Mouse (Mus musculus): ENCODE data around the gene Enpp6. TPM values are rescaled to one million over a fixed set of nuclear protein-coding genes. Genes with fewer than 3 reads are reported as not detected.
A peak's percentile ranks its signal among the peaks of the same experiment; 100 is the strongest.

Gene Enpp6
- total RNA-seq (2021), result 1 to 10 TPM; 1.1 to 1.2 TPM
- long read RNA-seq, experiment 1, result 0 reads
- long read RNA-seq, experiment 2, result 0 reads

GRCm38 (mm10) chr8:46986386-46987140, at the start of gene Enpp6:
Gene Enpp6, plus strand, starts transcription at chr8:46986887.
- H3K27ac ChIP-seq, result no peak within 1 kb of the TSS
- H3K4me3 ChIP-seq, result no peak within 1 kb of the TSS
- intact Hi-C loops (cut with DNase I), result no loop called here
- DNase-seq, result no peak
- no peak for TF ChIP-seq CTCF (IDR thresholded peaks at IDR 0.05)

- intact Hi-C loops (cut with DNase I), result loop anchor here (5.0 kb wide), 1 partner anchor 201 kb away; the partner anchor contains the start of gene Irf2
- Histone ChIP-seq H3K4me3 (no peak overlapping the region), H3K27ac (no peak overlapping the region)
- no peak for TF ChIP-seq CTCF (IDR thresholded peaks at IDR 0.05)
- no peak for DNase-seq
Observed at GRCm38 (mm10) chr8:46938218-46938617, 48.5 kb upstream of the Enpp6 start.

- intact Hi-C loops (cut with DNase I), result no loop called here
- TF ChIP-seq CTCF (IDR thresholded peaks at IDR 0.05), result no peak
- H3K27ac ChIP-seq, result peak overlapping the region; percentile 82
- DNase-seq, result peak; percentile 58
- peak overlapping the region; percentile 58 for H3K4me3 ChIP-seq
Observed at GRCm38 (mm10) chr8:46941295-46941694, 45.4 kb upstream of the Enpp6 start.

GRCm38 (mm10) chr8:46941731-46942650, 44.7 kb upstream of the Enpp6 start:
- intact Hi-C loops (cut with DNase I), result no loop called here
- no peak for TF ChIP-seq CTCF (IDR thresholded peaks at IDR 0.05)

GRCm38 (mm10) chr8:46942651-46943024, 44.0 kb upstream of the Enpp6 start:
- intact Hi-C loops (cut with DNase I), result no loop called here
- Histone ChIP-seq H3K27ac (no peak overlapping the region), H3K4me3 (no peak overlapping the region)
- DNase-seq, result no peak
- no peak for TF ChIP-seq CTCF (IDR thresholded peaks at IDR 0.05)

More at GRCm38 (mm10) chr8:46941731-46942650, 44.7 kb upstream of the Enpp6 start:
- DNase-seq, result no peak
- Histone ChIP-seq H3K27ac (peak overlapping the region; percentile 82), H3K4me3 (peak overlapping the region; percentile 58)

GRCm38 (mm10) chr8:46943337-46943736, 43.4 kb upstream of the Enpp6 start:
- DNase-seq, result no peak
- H3K27ac ChIP-seq, result no peak overlapping the region
- intact Hi-C loops (cut with DNase I), result no loop called here
- no peak overlapping the region for H3K4me3 ChIP-seq
- TF ChIP-seq CTCF (IDR thresholded peaks at IDR 0.05), result no peak

GRCm38 (mm10) chr8:46946181-46946580, 40.5 kb upstream of the Enpp6 start:
- peak; percentile 49 for TF ChIP-seq CTCF (IDR thresholded peaks at IDR 0.05)
- Histone ChIP-seq H3K27ac (no peak overlapping the region), H3K4me3 (no peak overlapping the region)
- intact Hi-C loops (cut with DNase I), result no loop called here
- no peak for DNase-seq

- no peak overlapping the region for H3K27ac ChIP-seq
- intact Hi-C loops (cut with DNase I), result no loop called here
- H3K4me3 ChIP-seq, result no peak overlapping the region
- no peak for DNase-seq
- no peak for TF ChIP-seq CTCF (IDR thresholded peaks at IDR 0.05)
Observed at GRCm38 (mm10) chr8:46948091-46948757, 38.5 kb upstream of the Enpp6 start.

- H3K27ac ChIP-seq, result no peak overlapping the region
- H3K4me3 ChIP-seq, result no peak overlapping the region
- peak; percentile 77 for TF ChIP-seq CTCF (IDR thresholded peaks at IDR 0.05)
- peak; percentile 73 for DNase-seq
- intact Hi-C loops (cut with DNase I), result loop anchor here (2.0 to 5.0 kb wide), 2 partner anchors 283 to 401 kb away; partner anchors contain the start of gene Cenpu
Observed at GRCm38 (mm10) chr8:46953472-46953871, 33.2 kb upstream of the Enpp6 start.

- no peak overlapping the region for H3K27ac ChIP-seq
- no peak overlapping the region for H3K4me3 ChIP-seq
- no peak for TF ChIP-seq CTCF (IDR thresholded peaks at IDR 0.05)
- intact Hi-C loops (cut with DNase I), result no loop called here
- DNase-seq, result no peak
Observed at GRCm38 (mm10) chr8:46962630-46963427, 23.9 kb upstream of the Enpp6 start.

- intact Hi-C loops (cut with DNase I), result no loop called here
- TF ChIP-seq CTCF (IDR thresholded peaks at IDR 0.05), result no peak
- no peak overlapping the region for H3K27ac ChIP-seq
Observed at GRCm38 (mm10) chr8:46963619-46964145, 23.0 kb upstream of the Enpp6 start.

More at GRCm38 (mm10) chr8:46963619-46964145, 23.0 kb upstream of the Enpp6 start:
- no peak for DNase-seq
- no peak overlapping the region for H3K4me3 ChIP-seq
